Mouse (Mus musculus): ENCODE measurements at regions not wholly inside any gene's neighbourhood (a gene's known extent, or its start where the extent isn't known, plus 50 kb on each side); places are given as distances from the start of the nearest gene placed in this dataset.

- no peak for DNase-seq (ENCODE audit: low read depth, low spot score)
These were observed 54.9 kb upstream of the Shb start for GRCm38 (mm10) chr4:45587202-45587601.

GRCm38 (mm10) chr4:45586310-45586709, 54.0 kb upstream of the Shb start:
- no peak for DNase-seq (ENCODE audit: low read depth, low spot score)

- no peak for DNase-seq (ENCODE audit: low read depth, low spot score)
These were observed 53.0 kb upstream of the Shb start for GRCm38 (mm10) chr4:45585188-45585820.

- DNase-seq (ENCODE audit: low read depth, low spot score) = no peak
These were observed 51.7 kb upstream of the Shb start for GRCm38 (mm10) chr4:45583966-45584365.

GRCm38 (mm10) chr4:45582496-45582895, 50.2 kb upstream of the Shb start:
- no peak for DNase-seq (ENCODE audit: low read depth, low spot score)
